Mouse (Mus musculus): Measurements from ENCODE around the gene Plod3. TPM values are rescaled to one million over a fixed set of nuclear protein-coding genes. Genes with fewer than 3 reads are reported as not detected.

Gene Plod3
- polyA plus RNA-seq, 1 experiment from 2014 or later: 11.1 TPM

GRCm38 (mm10) chr5:137029643-137030415 lies 43.0 kb downstream of the Plod3 start:
- H3K4me2 ChIP-seq (replicated peaks; ENCODE audit: low read depth): peak overlapping the region; percentile 71
- under 1% methylated on average over 52 of the region's 52 CpGs for WGBS
- H3K9ac ChIP-seq (ENCODE audit: low read depth, low read length): no peak overlapping the region
- peaks cover 8% of the 10 kb centered on the region; the same call in 1 of the 2 replicates for H3K4me1 ChIP-seq (replicated peaks; ENCODE audit: control insufficient read depth, insufficient read depth, low read length)
- ATAC-seq: peak; percentile 60
- no peak for TF ChIP-seq CTCF (IDR thresholded peaks at IDR 0.05; ENCODE audit: low read depth)
- peak overlapping the region; percentile 30 for H3K4me3 ChIP-seq (ENCODE audit: low read depth, low read length)
- H3K36me3 ChIP-seq (ENCODE audit: control insufficient read depth, insufficient read depth): no peaks in the 10 kb centered on the region
- H3K27me3 ChIP-seq (replicated peaks; ENCODE audit: control insufficient read depth, insufficient read depth, low read length): peaks cover 64% of the 10 kb centered on the region
- no peaks in the 10 kb centered on the region for H3K9me3 ChIP-seq (ENCODE audit: control insufficient read depth)
- no peak overlapping the region for H3K27ac ChIP-seq (ENCODE audit: low read depth, low read length)

GRCm38 (mm10) chr5:137030416-137030810 lies 43.6 kb downstream of the Plod3 start:
- no peak overlapping the region; the same call in 1 of the 2 replicates for H3K4me3 ChIP-seq (ENCODE audit: low read depth, low read length)
- H3K36me3 ChIP-seq (ENCODE audit: control insufficient read depth, insufficient read depth): peaks cover 5% of the 10 kb centered on the region; the same call in 1 of the 2 replicates
- H3K27ac ChIP-seq (ENCODE audit: low read depth, low read length): no peak overlapping the region
- peaks cover 59% of the 10 kb centered on the region for H3K27me3 ChIP-seq (replicated peaks; ENCODE audit: control insufficient read depth, insufficient read depth, low read length)
- ATAC-seq: no peak
- H3K4me1 ChIP-seq (replicated peaks; ENCODE audit: control insufficient read depth, insufficient read depth, low read length): peaks cover 8% of the 10 kb centered on the region; the same call in 1 of the 2 replicates
- no peaks in the 10 kb centered on the region for H3K9me3 ChIP-seq (ENCODE audit: control insufficient read depth)
- no peak for TF ChIP-seq CTCF (IDR thresholded peaks at IDR 0.05; ENCODE audit: low read depth)
- 17% methylated on average over 22 of the region's 22 CpGs for WGBS
- H3K9ac ChIP-seq (ENCODE audit: low read depth, low read length): no peak overlapping the region
- H3K4me2 ChIP-seq (replicated peaks; ENCODE audit: low read depth): peak overlapping the region; percentile 71

- H3K36me3 ChIP-seq (ENCODE audit: control insufficient read depth, insufficient read depth): peaks cover 14% of the 10 kb centered on the region
- ATAC-seq: no peak
Measured at GRCm38 (mm10) chr5:137031076-137032032, 44.5 kb downstream of the Plod3 start.

GRCm38 (mm10) chr5:137032033-137032421 lies 45.2 kb downstream of the Plod3 start:
- WGBS: under 1% methylated on average over 32 of the region's 33 CpGs
- peaks cover 20% of the 10 kb centered on the region for H3K36me3 ChIP-seq (ENCODE audit: control insufficient read depth, insufficient read depth)
- H3K9me3 ChIP-seq (ENCODE audit: control insufficient read depth): no peaks in the 10 kb centered on the region
- peak; percentile 40 for TF ChIP-seq CTCF (IDR thresholded peaks at IDR 0.05; ENCODE audit: low read depth)
- peak overlapping the region; percentile 38 for H3K4me3 ChIP-seq (ENCODE audit: low read depth, low read length)
- peaks cover 48% of the 10 kb centered on the region for H3K27me3 ChIP-seq (replicated peaks; ENCODE audit: control insufficient read depth, insufficient read depth, low read length)
- peaks cover 8% of the 10 kb centered on the region; the same call in 1 of the 2 replicates for H3K4me1 ChIP-seq (replicated peaks; ENCODE audit: control insufficient read depth, insufficient read depth, low read length)
- no peak for ATAC-seq
- no peak overlapping the region for H3K27ac ChIP-seq (ENCODE audit: low read depth, low read length)
- no peak overlapping the region for H3K9ac ChIP-seq (ENCODE audit: low read depth, low read length)
- H3K4me2 ChIP-seq (replicated peaks; ENCODE audit: low read depth): peak overlapping the region; percentile 78

More at GRCm38 (mm10) chr5:137031076-137032032, 44.5 kb downstream of the Plod3 start:
- TF ChIP-seq CTCF (IDR thresholded peaks at IDR 0.05; ENCODE audit: low read depth): no peak
- Histone ChIP-seq H3K27me3 (replicated peaks; ENCODE audit: control insufficient read depth, insufficient read depth, low read length) (peaks cover 51% of the 10 kb centered on the region), H3K9me3 (ENCODE audit: control insufficient read depth) (no peaks in the 10 kb centered on the region), H3K4me2 (replicated peaks; ENCODE audit: low read depth) (peak overlapping the region; percentile 78), H3K9ac (ENCODE audit: low read depth, low read length) (0 out of 2 replicates have a peak overlapping the region, but pooled peaks have one; percentile 7), H3K4me3 (ENCODE audit: low read depth, low read length) (peak overlapping the region; percentile 38), H3K27ac (ENCODE audit: low read depth, low read length) (no peak overlapping the region), H3K4me1 (replicated peaks; ENCODE audit: control insufficient read depth, insufficient read depth, low read length) (peaks cover 8% of the 10 kb centered on the region; the same call in 1 of the 2 replicates)
- under 1% methylated on average over 78 of the region's 78 CpGs for WGBS

- Histone ChIP-seq H3K27ac (ENCODE audit: low read depth, low read length) (no peak overlapping the region), H3K4me1 (replicated peaks; ENCODE audit: control insufficient read depth, insufficient read depth, low read length) (peaks cover 8% of the 10 kb centered on the region; the same call in 1 of the 2 replicates), H3K9me3 (ENCODE audit: control insufficient read depth) (no peaks in the 10 kb centered on the region), H3K27me3 (replicated peaks; ENCODE audit: control insufficient read depth, insufficient read depth, low read length) (peaks cover 44% of the 10 kb centered on the region), H3K9ac (ENCODE audit: low read depth, low read length) (peak overlapping the region; percentile 35; the same call in 1 of the 2 replicates), H3K4me3 (ENCODE audit: low read depth, low read length) (peak overlapping the region; percentile 38), H3K4me2 (replicated peaks; ENCODE audit: low read depth) (peak overlapping the region; percentile 78), H3K36me3 (ENCODE audit: control insufficient read depth, insufficient read depth) (peaks cover 26% of the 10 kb centered on the region)
- TF ChIP-seq CTCF (IDR thresholded peaks at IDR 0.05; ENCODE audit: low read depth): peak; percentile 35; the same call in 1 of the 2 replicates
- peak; percentile 83 for ATAC-seq
- under 1% methylated on average over 47 of the region's 49 CpGs for WGBS
Measured at GRCm38 (mm10) chr5:137032641-137033074, 45.8 kb downstream of the Plod3 start.
